8 mouse cellular contexts compared by ENCODE assay signal in the genomic region with DNA sequence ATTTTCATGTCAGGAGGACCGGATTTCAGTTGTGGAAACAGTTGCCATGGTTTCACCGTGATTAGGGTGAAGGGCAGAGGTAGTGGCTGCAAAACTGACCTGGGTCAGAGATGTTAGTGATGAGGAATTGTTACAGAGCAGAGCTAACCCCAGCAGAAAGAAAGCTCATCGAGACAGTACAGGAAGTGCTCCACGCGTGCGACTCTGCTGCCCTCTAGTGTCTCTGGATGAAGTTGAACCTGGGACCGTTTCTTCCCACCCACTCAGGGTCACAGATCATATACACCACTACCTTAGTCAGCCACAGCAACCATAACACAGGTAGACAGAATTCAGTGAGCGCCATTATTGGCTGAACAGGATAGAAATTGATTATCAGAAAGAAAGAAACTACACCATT.
A peak's percentile ranks its signal among the peaks of the same experiment; 100 is the strongest.
DNase-seq lines count a peak whose midpoint lies in the region; ATAC-seq and TF ChIP-seq lines count a peak whose summit lies in the region.
"Had no signal": no experiment of that assay in that cellular context is flagged by ENCODE, and none has a peak within 500 bp of the region (broad histone marks: within the 10 kb centered on the region; RNA-seq: fewer than 3 reads in every experiment).

No protein-coding gene starts in this region.

- no peaks in the 10 kb centered on the region for H3K27me3 ChIP-seq in forebrain, postnatal 0 days (ENCODE audit: insufficient read depth, low read length)
- no peaks in the 10 kb centered on the region for H3K27me3 ChIP-seq in kidney, embryonic 16.5 days (ENCODE audit: insufficient read depth, low read length)
- H3K27me3 ChIP-seq: heart, embryonic 13.5 days had no signal

- H3K4me3 ChIP-seq in forebrain, postnatal 0 days (ENCODE audit: low read depth, low read length): no peak overlapping the region
- no peak overlapping the region for H3K4me3 ChIP-seq in kidney, embryonic 16.5 days (ENCODE audit: low read length)
- H3K4me3 ChIP-seq: heart, embryonic 13.5 days had no signal

- H3K9me3 ChIP-seq in forebrain, postnatal 0 days (ENCODE audit: low read length): no peaks in the 10 kb centered on the region
- no peaks in the 10 kb centered on the region for H3K9me3 ChIP-seq in kidney, embryonic 16.5 days (ENCODE audit: low read length)
- H3K9me3 ChIP-seq: heart, embryonic 13.5 days had no signal

- peak; percentile 96 for TF ChIP-seq CTCF in forebrain, postnatal 0 days (IDR thresholded peaks at IDR 0.05; ENCODE audit: low read depth)

- H3K9ac ChIP-seq in forebrain, postnatal 0 days: no peak overlapping the region
- no peak overlapping the region for H3K9ac ChIP-seq in kidney, embryonic 16.5 days (replicated peaks; ENCODE audit: low read length)
- H3K9ac ChIP-seq: heart, embryonic 13.5 days had no signal

- peak; percentile 88 for ATAC-seq in forebrain, postnatal 0 days
- peak; percentile 67; the same call in 1 of the 2 replicates for ATAC-seq in kidney, embryonic 16.5 days (ENCODE audit: low FRiP score, low TSS enrichment)

- H3K4me2 ChIP-seq in forebrain, postnatal 0 days (ENCODE audit: low read depth): no peak overlapping the region
- no peak overlapping the region for H3K4me2 ChIP-seq in kidney, embryonic 16.5 days (replicated peaks; ENCODE audit: low read depth, low read length)
- H3K4me2 ChIP-seq: heart, embryonic 13.5 days had no signal

- no peaks in the 10 kb centered on the region for H3K4me1 ChIP-seq in forebrain, postnatal 0 days (ENCODE audit: insufficient read depth)
- no peaks in the 10 kb centered on the region for H3K4me1 ChIP-seq in kidney, embryonic 16.5 days (ENCODE audit: insufficient read depth, low read length)
- H3K4me1 ChIP-seq: heart, embryonic 13.5 days had no signal

- no peaks in the 10 kb centered on the region for H3K36me3 ChIP-seq in forebrain, postnatal 0 days (ENCODE audit: insufficient read depth)
- H3K36me3 ChIP-seq in kidney, embryonic 16.5 days (ENCODE audit: insufficient read depth, low read length): no peaks in the 10 kb centered on the region
- H3K36me3 ChIP-seq: heart, embryonic 13.5 days had no signal

- DNase-seq in thymus, postnatal 25 days: peak; percentile 11
- DNase-seq in thymus, postnatal 36 days: no peak
- DNase-seq in c-Kit-positive CD71-positive TER-119-positive erythroid progenitor cells, embryonic 14.5 days (ENCODE audit: low spot score): peak; percentile 7
- DNase-seq in forebrain, postnatal 0 days: peak; percentile 86
- DNase-seq in lung, postnatal 14 days: peak; percentile 30
- peak; percentile 2 for DNase-seq in skeletal muscle tissue, adult 2 months (ENCODE audit: low read depth, low spot score)

- H3K27ac ChIP-seq in forebrain, postnatal 0 days (ENCODE audit: low read depth, low read length): no peak overlapping the region
- H3K27ac ChIP-seq in kidney, embryonic 16.5 days (ENCODE audit: low read length): no peak overlapping the region
- H3K27ac ChIP-seq: heart, embryonic 13.5 days had no signal

- WGBS in forebrain, postnatal 0 days: 11% methylated on average over 8 of the region's 8 CpGs
- WGBS in kidney, embryonic 16.5 days: 10% methylated on average over 8 of the region's 8 CpGs

Comparison
In these comparisons a context has a peak if more than half of its experiments do, and no peak if none do; other contexts are left out.
1. DNase-seq: peak in thymus, postnatal 25 days (single experiment), c-Kit-positive CD71-positive TER-119-positive erythroid progenitor cells, embryonic 14.5 days (single experiment), forebrain, postnatal 0 days (single experiment), lung, postnatal 14 days (single experiment) and skeletal muscle tissue, adult 2 months (single experiment); none in thymus, postnatal 36 days (0 of 2).